Mouse (Mus musculus) megakaryocyte, embryonic 14.5 days (primary cell): ENCODE data around the gene Plekhg2.

Source experiments
- FLI1 ChIP-seq: IDR thresholded peaks from 2 replicates; pipeline ENCODE4 v1.6.1; 2012; ENCODE audit warnings: low read length, inconsistent platforms, mixed read lengths
- GATA1 ChIP-seq: IDR thresholded peaks from 3 replicates; pipeline ENCODE4 v1.6.1; 2012; ENCODE audit warnings: mixed read lengths, low read length, inconsistent platforms, borderline replicate concordance

DNA sequence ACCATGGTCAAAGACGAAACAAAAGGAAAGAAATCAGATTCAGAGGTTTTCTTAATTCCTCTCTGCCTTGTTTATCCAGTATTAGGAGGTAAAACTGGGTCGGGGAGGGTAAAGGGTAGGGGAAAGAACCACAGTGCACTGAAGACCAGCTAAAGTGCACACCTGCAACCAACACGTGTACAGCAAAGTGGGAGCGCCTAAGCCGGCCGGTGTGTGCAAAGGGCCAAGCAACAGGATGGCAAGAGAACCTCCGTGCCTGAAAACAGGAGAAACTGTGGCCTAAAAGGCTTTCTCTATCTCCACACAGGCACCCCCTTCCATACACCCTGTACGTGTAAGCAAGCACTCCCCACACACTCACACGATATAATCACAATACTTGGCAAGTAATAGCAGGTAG lies 12.8 kb upstream of the Plekhg2 start:
- TF ChIP-seq GATA1 = no peak
- TF ChIP-seq FLI1 = no peak
